Mouse (Mus musculus) gastrocnemius, adult 8-10 months (tissue): ENCODE measurements at regions not wholly inside any gene's neighbourhood (a gene's known extent, or its start where the extent isn't known, plus 50 kb on each side); places are given as distances from the start of the nearest gene placed in this dataset.

Experiments
- DNase-seq, 2 experiments: peaks; one replicate each; pipeline ENCODE4 v3.0.0; 2022; ENCODE audit warnings: low spot score in 2 of 2

DNA sequence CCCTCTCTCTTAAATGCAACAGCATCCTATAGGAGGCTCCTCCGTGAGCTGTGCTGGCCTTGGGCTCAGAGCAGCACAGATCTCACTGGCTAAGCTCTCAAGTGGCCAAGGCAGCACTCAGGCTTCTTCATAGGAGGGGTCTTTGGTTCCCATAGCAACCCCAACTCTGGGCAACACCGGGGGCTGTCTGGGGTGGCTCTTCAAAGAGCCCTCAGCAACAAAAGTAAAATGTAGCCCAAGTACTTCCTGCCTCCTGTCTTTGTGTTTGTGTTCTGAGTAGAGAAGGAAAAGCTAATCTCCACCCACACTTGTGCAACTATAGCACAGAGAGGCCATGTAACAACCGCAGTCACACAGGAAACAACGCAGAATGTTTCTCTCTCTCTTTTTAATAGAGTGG lies 322.2 kb upstream of the Tbx3 start:
- no peak for DNase-seq

DNA sequence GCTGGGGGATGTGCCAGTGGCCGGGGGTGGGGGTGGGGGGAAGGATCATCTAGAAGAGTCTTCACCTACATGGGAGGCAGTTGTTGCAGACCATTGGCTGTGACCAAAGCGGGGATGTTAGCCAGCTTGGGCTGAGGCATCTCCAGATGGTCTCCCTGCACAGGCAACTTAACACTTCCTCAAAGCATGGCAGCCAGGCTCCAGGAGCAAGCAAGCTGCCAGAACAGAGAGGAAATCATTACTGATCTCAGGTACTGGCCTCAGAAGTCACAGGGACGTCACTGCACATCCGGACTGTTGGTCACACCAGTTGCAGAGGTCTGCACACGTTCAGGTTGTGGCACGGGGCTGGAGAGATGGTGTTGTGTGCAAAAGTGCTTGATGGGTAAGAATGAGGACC lies 321.1 kb upstream of the Tbx3 start:
- no peak for DNase-seq

DNA sequence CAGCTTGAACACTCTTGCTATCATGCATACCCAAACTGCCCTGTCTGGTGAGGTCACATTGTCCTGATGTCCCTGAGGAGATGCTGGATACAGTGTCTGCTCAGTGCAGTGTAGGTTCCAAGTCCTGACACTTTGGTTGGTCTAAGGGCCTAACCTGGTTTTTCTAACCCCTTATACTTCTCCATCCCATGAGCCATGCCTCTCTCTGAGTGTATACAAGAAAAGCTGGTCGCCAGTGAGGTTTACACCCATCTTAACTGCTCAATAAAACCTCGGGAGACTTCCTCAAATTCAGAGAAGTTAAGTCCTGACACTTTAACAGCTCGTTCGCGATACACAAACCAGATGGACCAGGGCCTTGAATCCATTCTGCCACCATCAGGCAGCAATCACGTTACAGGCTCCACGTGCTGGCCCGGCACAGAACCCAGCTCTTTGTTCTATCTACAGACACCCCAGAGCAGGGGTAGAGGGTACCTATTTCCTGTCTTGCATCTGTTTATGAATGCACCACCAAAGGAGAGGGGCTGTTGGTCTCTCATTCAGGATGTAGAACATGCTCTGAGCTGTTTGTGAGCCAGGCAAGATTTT lies 320.0 kb upstream of the Tbx3 start:
- no peak for DNase-seq

DNA sequence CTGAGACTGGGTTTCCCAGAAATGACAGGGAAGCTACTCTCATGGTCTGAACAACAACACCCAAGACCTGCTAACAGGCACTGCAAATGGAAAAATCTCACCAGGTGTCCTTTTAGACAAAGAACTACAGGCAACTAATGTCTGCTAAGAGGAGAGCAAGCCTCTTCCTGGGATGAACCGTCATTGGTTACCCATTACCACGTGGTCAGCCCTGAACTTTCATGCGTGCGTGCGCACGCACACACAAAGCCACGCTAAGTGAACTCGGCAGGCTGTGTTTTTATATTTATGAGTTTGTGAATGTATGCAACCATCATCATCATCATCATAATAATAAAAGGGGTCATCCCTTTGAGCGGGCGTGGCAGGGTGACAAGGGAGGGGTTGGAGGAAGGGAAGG lies 315.0 kb upstream of the Tbx3 start:
- DNase-seq: no peak

DNA sequence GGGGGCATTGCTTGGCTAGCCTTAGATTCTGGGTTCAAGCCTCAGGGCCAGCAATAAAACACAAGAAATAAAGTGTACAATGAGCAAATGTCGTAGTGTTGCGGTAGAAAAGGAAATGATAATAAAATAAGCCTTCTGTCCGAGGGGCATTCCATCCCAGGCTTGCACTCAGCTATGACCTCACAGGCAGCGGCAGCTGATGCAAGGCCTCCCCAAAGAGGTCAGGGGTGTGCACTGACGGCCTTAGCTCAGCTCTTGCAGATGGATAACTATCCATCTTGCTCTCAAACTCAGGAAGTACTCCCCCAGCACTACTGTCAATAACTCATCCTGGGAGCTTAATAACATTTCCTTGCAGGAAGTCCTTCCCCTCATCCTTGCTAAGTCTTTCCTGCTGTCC lies 314.4 kb upstream of the Tbx3 start:
- no peak for DNase-seq

DNA sequence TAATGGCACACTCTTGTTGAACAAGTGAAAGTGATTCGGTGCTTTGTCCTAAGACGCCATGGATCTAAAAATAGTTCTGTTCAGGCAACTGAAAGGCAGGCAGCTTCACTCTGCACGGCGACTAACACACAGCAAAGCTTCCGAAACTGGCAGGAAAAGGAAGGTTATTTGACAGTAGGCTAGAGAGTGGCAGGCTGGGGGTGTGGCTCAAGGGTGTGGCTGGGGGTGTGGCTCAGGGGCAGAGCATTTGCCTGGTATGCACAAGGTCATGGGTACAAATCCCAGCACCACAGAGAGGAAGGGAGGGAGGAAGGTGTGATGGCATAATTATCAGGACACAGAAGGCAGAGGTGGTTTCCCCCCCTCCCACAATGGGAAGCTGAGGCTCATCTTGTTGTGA lies 310.8 kb upstream of the Tbx3 start:
- no peak for DNase-seq

DNA sequence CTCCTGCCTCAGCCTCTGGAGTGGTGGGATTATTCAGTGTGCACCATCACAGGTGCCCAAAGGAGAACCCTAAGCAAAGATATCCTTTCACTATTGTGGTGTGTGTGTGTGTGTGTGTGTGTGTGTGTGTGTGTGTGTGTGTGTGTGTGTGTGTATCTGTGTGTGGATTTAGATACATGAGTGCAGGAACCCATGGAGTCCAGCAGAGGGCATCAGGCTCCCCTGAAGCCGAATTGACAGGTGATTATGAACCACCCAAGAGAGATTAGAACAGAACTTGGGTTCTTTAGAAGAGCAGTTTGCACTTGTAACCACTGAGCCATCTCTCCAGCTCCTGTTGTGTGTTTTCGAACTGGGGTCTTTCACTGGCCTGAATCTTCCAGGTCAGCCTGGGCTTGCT lies 310.1 kb upstream of the Tbx3 start:
- no peak for DNase-seq

DNA sequence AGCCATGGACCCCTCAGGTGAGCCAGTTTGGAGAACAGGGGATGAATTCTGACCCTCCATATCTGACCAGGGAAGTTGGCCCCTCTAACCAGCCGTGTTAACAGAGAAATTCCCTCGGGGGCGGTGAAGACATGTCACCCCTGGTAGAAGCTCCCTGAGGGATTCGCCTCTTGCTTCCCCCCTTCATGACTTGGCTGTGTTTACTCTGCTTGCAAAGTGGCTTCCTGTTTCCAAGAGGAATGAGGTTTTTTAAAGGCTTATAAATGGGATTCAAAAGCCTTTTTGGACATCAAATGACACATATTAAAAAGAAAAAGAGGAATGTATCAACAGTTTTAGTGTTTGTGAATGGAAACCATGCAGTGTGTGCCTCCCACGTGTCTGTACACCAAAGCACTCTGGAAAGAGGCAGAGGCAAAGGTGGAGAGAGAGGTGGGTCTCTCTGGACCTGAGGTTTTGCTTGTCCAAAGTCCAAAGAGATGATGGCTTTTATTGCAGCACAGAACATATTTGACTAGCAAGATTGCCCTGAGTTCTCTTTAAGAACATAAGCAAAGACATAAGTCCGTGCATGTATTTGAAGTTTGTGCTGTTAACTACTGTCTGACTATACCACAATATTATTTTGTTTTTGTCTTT lies 308.9 kb upstream of the Tbx3 start:
- no peak for DNase-seq

DNA sequence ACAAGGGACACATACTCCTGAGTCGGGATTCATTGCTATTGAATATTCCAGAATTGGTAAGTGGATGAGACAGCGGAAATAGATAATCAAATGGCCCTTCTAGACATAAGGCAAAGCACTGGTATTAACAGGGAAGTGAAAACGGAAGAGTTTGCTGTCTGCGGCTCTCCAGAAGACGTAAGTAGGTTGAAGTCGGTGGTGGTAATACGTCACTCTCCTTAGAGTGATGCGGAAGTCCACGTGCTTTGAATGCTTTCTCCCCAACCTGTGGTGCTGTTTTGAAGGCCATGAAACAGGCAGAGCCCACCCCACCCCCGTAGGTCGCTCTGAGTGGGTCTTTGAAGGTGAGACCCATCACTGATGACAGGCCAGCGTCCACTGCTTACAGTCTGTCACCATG lies 308.0 kb upstream of the Tbx3 start:
- DNase-seq: no peak

DNA sequence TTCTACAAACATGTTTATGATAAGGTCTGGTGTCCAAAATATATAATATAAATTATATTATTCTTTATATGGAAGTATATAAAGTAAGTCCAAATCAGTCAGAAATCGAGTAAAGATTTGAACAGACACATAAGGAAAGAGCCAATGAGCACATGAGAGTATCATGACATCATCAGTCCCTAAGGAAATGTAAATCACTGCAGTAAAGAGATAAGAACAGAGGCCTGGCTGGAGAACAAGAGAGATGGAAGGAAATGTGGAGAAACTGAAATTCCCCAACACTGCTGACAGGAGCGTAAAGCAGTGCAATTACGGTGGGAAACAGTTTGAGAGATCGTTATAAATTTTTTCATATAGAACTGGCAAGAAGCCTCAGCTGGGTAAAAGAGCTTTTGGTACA lies 306.2 kb upstream of the Tbx3 start:
- DNase-seq: no peak

DNA sequence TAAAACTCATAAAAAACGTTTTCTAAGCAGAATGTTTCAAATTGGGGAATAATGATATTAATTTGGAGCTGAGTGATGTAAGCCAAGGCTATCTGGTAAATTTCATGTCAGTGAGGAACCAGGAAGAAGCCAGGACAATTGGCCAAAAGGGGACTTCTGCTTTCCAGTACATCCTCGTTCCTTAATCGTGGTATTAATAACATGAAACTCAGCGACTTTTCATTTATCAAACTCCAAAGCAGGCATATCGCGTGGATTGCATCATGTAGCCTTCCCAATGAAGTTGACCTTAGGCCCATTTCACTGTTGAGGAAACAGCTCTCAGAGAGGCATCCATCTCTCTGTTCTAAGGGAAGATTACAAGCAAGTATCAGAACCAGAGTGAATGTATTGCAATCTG lies 305.3 kb upstream of the Tbx3 start:
- no peak for DNase-seq

DNA sequence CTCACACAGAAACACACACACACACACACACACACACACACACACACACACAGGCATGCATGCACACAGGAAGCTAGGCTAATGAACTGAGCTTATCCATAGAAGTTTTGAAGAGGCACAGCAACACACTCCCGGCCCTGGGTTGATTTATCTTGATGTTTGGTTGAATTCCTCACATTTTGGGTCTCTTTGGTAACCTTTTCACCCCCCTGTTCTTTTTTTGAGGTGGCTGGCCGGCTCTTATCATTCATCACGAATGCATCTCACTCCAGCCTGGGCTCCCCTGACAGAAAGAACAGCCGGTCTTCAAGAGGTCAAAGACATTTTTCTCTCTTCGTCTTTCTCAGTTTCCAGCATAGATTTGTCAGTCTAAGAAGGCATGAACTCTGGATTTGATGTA lies 304.2 kb upstream of the Tbx3 start:
- DNase-seq: no peak

DNA sequence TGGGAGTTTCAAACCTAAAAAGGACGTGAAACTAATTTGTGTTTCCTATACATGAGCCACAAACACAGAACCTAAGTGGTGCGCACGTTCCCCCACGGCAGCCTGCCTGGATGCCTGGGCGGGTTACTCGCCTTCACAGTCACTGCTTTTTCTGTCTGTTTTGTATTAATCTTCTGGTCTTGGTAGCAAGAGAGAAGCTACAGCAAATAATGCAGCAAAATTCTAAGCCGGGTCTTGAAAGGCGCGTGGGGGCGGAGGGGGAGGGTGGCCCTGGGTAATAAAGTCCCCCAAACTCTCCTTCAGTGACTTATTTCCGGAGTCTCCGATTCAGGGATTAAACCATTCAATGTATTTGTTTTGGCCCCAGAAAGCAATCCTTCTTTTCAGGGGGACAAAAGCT lies 300.0 kb upstream of the Tbx3 start:
- DNase-seq: no peak

DNA sequence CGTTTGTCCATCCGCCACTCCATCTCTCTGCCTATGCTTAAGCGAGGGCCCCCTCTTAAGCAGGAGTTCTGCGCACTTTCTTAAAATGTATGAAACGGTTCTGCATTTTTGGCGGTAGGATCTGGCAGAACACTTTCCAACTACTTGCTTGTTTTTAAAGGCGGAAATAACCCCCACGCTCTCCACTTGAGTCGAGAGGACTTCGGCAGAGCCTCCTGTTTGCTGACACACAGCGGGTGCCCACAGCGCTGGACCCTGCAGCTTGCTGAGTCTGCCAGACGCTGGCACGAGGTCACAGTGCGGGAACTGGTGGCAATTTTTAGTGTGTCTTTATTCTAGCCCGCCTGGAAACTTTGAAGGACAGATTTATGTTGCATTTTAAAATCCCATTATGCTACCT lies 299.5 kb upstream of the Tbx3 start:
- no peak for DNase-seq

DNA sequence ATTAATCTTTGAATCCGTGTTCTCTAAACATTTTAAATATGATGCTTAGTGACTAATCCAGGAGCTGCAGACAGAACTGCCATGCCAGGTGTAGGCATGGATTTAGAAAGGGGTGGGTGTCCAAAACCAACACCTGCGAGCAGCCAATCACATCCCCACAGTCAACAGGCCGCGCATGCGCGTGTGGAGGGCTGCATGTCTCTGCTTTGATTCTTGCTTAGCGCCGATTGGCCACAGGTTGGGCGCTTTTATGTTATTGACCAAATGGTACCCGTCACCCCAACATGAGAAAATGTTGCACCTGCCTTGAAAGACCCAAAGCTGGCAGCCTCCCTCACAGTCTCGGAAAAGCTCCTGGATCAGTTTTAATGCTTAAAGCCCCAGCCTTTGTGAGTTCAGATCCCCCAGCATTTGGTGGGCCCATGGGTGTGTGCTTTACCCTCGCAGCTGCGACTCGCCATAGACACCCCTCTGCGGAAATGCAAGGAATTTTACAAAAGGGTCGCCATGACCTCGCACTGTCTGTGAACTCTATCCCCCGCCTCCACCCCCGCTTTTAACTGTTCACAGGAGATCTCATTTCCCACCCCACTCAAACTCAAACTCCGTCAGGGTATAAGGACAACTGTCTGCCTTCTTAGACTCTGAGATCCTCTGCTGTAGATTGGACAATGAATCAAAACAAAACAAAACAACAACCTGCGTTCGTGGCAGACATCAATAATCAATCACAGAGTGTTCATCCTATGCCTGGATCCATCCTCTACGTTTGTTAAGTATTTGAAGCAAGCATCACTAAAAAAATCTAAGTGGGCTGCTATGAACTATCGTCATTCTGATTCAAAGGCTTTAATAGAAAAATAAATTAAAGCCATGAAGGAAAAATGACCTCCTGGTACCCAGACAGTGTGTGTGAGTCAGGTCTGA lies 296.4 kb upstream of the Tbx3 start:
- DNase-seq: no peak

DNA sequence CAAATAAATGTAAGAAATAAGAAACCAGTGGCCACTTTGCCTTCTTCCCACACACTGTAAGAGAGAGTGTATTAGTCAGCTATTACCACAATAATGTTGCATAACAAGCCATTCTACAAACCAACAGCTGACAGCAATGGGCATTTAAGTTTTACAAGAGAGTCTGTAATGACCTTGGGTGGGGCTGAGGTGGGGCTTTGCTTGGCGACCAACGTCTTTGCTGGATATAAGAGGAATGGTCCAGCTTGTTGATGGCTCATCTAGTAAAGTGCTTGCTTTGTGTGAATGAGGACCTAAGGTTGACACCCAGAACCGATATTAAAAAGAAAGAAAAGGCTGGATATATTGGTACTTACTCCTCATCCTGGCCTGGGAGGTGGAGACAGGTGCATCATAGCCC lies 295.6 kb upstream of the Tbx3 start:
- no peak for DNase-seq

DNA sequence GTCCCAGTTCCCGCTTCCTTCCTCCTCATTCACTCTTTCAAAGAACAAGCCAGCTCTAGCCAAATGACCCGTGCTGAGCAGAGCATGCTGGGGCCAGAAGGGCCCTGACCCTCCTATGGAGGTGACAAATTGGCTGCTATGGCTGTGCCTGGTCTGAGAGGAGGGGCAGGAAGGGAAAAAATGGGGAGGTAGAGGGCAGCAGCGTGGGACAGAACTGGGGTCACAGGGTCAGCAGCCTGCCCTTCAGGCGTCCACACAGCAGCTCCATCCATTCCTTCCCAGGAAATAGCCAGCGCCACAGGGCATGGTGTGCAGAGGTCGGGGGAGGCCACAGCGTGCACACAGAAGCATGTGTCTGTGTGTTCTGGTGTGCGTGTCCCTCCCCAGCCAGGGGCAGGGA lies 292.2 kb upstream of the Tbx3 start:
- no peak for DNase-seq

DNA sequence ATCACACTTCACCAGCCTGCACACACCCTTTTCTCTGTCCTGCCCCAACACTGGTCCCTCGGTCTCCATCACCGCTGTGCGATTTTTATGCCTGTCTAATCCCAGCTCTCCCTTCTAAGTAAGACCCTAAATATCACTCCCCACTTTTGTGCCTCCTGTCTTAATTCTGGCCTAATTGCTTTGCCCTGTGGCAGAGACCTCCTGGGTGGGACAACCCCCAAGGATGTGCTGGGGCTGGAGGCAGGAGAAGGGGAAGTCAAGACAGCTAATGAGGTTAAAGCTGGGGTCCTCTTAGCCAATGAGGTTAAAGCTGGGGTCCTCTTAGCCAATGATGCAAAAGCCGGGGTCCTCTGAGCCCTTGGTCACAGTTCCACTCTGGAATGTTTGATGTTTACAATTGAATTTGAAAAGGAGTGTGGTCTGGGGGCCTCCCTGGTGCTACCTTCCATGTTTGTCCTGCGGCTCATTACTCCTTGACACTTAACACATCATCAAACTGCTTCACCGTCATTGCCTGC lies 290.5 kb upstream of the Tbx3 start:
- DNase-seq: no peak

DNA sequence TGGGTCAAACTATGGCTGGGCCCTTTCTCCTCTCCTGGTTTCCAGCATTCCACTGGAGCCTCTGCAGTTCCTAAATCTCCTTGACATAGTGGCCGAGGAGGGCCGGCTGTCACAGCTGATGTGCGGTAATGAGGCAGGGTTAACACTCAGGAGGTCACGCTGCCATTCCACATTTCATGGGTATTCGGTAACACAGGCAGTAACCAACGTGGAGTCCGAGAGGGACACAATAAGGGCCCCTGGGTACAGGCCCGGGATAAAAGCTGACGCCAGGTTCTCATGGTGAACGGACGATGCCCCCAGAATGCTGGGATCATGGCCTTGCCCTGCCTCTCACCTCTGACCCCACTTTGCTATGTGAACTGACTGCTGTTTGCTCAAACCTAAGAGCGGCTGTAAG lies 289.0 kb upstream of the Tbx3 start:
- DNase-seq: no peak

DNA sequence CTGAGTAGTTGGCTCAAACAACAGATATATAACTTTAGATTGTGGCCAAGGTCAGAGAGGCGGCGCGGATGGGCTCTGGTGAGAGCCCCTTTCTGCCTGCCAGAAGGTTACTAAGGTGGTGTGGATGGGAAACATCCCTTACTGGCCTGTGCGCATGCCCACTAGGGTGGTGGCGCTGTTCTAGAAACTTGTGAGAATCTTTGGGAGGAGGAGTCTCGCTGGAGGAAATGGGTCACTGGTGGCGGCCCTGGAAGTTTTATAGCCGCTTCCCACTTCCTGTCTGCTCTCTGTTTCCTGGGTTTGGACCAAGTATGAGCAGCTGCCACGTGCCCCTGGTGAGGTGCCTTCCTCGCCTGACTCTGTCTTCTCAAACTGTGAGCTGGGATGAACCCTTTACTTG lies 285.0 kb upstream of the Tbx3 start:
- DNase-seq: no peak

DNA sequence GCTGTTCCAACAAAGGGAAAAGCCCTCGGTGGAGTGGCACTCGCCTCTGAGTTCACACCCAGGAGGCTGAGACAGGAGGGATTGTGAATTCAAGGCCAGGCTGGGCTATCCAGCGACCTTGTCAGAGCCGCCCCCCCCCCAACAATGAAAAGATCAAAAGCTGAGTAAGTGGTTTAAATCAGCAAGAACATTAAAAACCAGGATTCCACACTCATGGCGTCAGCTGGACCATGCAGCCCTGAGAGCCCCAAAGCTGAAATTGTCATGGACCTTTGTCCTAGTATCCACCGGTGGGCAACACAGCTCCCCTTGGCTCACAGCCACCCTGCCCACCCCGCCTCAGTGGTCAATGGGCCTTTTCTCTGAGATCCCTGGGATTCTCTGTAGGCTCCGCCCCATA lies 283.6 kb upstream of the Tbx3 start:
- DNase-seq: no peak

DNA sequence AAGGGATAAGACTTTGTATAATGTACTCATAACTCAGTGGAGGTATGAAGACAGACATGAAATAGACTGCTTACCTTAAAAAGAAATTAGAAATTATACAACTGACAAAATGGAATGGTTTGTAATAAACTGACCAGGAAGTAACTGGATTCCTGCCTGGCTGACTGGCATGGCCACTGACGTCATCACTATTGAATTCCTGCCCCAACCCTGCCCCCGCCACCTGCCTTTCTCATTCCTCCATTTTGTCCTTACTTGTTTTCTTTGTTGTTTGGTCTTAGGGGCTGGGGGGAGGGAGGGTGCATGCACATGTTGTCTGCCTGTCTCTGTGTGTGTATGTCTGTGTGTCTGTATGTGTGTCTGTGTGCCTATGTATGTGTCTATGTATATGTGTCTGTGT lies 283.2 kb upstream of the Tbx3 start:
- DNase-seq: no peak

DNA sequence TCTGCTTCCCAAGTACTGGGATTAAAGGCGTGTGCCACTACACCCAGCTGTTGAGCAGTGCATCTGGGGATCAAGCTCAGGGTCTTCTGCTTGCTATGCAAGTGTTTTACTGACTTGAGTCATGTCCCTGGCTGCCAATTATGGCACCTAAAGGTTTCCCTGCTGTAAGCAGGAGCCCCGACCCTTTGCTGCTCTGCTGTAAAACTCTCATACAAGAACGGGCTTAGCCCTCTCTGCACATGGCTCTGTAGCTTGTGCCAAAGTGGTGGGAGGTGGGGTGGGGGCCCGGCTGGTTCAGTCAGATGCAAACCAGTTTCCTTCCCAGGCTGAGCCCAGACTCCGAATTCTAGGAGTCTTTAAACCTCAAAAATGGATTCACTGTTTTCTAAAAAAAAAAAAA lies 281.6 kb upstream of the Tbx3 start:
- no peak for DNase-seq
